Mouse (Mus musculus) embryo, embryonic 11.5 days (tissue): ENCODE results near the gene Dmkn.
"Not testable (repeated sequence)": the region's sequence is repeated elsewhere in the genome, so short reads cannot be mapped to it uniquely, and the experiment has no call there.

Experiments used
- DNase-seq: peaks from one replicate; pipeline ENCODE4 v3.0.0-alpha.2; 2012; ENCODE audit warnings: low read depth, low spot score

The Dmkn gene

GRCm38 (mm10) chr7:30763456-30763855 is at the start of gene Dmkn:
Dmkn (plus strand) TSS chr7:30763756.
- DNase-seq = no peak

GRCm38 (mm10) chr7:30717006-30717715 is 46.4 kb upstream of the Dmkn start:
- peak; percentile 75 for DNase-seq

DNA sequence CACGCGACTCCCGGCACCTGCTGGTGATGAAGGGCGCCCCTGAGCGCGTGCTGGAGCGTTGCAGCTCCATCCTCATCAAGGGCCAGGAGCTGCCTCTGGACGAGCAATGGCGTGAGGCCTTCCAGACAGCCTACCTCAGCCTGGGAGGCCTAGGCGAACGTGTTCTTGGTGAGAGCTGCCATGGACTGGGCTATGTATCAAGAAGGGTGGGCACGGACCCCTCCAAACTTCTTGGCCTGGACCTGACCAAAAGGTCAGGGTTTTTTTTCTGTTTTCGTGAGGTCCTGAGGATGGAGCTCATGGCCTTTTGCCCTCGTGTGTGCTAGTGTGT is 45.9 kb upstream of the Dmkn start:
- DNase-seq = no peak

DNA sequence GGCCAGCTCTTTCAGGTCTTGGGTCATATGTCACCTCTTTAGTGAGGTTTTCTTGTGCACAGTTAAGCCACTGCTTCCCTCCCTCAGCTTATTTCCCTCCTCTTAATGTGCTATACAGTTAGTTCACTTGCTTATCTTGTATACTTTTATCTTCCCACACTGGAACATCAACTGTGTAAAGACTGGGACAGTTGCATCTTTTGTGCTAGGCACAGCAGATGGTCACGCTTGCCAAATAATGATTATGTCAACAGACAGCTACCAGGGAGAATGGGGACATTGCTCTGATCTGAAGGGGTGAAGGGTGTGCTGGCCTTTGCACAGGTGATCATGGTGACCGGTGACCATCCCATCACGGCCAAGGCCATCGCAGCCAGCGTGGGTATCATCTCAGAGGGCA is 43.9 kb upstream of the Dmkn start:
- DNase-seq = no peak

DNA sequence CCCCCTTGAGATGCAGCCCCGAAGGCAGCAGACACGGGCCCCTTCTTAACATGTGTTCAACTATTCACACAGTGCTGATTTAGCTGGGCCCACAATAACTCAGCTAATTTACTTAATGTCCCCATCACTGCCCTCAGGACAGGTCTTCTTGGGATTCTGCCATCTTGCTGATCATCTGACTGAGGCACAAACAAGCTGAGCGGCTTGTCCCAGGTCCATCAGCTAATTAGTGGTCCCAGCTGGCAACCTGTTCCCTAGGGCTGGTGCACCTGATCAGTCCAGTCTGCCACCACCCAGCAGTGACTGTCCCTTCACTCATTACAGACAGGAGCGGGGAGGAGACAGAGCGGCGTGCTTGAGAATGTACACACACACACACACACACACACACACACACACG is 42.3 kb upstream of the Dmkn start:
- no peak for DNase-seq

DNA sequence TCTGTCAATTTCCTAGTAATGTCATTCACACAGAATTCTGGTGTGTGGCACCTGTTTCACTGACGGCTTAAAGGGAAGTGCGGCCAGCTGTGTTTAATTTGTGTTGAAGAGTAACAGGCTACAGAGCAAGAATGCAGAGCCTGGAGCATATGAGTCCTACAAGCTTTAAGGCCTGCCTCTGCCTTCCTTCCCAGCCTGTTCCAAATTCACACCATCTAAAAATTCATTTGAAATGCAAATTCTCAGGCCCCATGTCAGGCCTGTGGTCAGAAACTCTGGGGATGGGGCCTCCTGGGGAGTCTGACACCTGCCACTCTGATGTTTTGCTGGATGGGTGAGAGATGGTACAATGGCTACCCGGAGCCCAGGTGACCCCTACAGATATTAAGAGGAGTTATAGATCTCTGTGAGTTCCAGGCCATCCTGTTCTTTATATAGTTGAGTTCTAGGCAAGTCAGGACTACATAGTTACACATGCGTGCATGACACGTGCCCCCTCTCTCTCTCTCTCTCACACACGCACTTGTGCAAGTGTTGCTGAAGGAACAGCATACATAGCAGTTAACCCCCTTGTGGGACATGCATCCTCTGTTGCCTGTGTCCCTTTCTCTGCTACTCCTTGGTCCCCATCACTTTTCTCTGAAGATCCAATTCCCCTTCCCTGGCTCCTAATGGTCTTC is 40.1 kb upstream of the Dmkn start:
- no peak for DNase-seq

DNA sequence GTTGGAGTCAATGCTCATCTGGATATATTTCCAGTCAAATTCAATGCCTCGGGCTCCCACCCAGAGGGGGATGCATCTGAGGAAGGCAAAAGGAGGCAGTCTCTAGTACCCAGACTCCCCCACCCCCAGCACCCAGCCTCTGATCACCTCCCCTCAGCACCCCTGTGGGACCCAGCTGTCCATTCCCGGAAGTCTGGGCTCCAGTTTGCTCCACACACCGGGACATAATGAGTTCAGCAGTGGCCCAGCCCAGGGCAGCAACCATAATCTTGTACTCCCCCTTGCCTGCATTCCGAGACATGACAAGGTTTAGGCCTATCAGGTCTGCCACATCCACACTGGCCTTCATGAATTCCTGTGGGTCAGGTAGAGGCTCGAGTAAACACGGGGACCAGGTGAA is 35.3 kb upstream of the Dmkn start:
- no peak for DNase-seq

- DNase-seq = peak; percentile 5
Measured at GRCm38 (mm10) chr7:30728739-30729395, 34.7 kb upstream of the Dmkn start.

- DNase-seq = peak; percentile 92
Measured at GRCm38 (mm10) chr7:30729396-30730063, 34.0 kb upstream of the Dmkn start, which contains the start of gene Tmem147. Tmem147 (minus strand) TSS chr7:30729540.

DNA sequence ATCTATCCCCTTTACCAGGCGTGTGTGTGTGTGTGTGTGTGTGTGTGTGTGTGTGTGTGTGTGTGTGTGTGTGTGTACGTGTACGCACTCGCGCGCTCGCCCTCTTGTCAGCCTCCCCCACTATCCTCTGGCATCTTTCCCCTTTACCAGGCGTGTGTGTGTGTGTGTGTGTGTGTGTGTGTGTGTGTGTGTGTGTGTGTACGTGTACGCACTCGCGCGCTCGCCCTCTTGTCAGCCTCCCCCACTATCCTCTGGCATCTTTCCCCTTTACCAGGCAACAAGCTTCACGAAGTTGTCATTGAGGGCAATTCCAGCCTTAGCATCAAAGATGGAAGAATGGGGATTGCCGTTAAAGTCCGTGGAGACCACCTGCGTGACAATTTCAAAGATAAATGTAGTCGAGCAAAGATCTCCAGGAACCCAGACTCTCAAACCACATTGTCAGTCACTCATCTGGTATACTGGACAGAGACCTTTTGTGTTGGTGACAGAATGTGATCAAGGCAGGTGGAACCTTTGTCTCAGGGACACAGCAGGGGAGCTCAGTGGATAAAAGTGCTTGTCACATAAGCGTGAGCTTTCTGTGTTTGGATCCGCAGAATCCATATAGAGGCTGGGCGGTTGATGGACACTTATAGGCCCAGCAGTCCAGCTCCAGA is 33.4 kb upstream of the Dmkn start:
- DNase-seq = not testable (repeated sequence)

- no peak for DNase-seq
Measured at GRCm38 (mm10) chr7:30736211-30736610, 27.3 kb upstream of the Dmkn start.

DNA sequence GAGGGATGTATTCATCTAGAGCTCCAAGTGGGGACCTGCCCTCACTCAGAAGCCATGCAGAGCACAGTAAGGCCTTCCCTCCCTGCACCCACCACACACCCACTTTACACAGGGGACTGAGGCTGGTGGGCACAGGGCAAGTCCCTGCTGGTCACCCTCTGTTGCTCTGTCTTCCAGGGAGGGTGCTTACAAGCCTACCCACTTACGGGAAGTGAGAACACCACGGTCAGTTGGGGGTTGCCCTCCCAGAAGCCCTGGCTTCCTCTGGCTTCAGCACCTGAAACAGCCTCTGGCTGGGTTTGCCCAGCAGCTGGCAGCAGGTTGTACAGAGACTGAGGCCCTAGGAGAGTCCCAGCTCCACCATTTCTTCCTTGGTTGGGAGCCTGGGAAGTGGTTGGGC is 21.0 kb upstream of the Dmkn start:
- not testable (repeated sequence) for DNase-seq

- not testable (repeated sequence) for DNase-seq
Measured at GRCm38 (mm10) chr7:30743617-30744016, 19.9 kb upstream of the Dmkn start, which contains the start of gene Gapdhs. Gapdhs (minus strand) TSS chr7:30743681.

DNA sequence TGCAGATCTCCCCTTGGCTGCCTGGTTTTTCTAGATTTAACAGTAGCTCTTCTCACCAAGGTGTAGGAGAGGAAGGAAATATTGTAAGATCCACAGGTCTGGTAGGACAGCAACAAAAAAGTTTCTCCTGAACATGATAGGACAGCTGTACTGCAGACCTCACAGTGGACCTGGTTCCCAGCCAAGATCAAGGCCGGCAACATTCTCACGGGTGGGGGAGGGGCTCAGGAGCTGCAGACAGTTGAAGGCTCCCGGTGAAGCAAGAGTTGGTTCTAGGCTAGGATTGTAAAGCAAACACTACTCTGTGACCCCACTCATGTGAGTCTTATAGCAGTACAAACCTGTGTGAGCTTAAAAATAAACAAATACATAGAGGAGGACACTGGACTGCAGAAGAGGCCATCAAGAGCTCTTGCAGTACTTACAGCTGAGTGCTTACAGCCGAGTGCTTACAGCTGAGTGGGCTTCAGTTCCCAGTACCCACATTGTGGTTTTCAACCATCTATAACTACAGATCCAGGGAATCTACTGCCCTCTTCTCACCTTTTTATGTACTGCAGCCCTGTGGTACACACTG is 19.4 kb upstream of the Dmkn start:
- DNase-seq = no peak

DNA sequence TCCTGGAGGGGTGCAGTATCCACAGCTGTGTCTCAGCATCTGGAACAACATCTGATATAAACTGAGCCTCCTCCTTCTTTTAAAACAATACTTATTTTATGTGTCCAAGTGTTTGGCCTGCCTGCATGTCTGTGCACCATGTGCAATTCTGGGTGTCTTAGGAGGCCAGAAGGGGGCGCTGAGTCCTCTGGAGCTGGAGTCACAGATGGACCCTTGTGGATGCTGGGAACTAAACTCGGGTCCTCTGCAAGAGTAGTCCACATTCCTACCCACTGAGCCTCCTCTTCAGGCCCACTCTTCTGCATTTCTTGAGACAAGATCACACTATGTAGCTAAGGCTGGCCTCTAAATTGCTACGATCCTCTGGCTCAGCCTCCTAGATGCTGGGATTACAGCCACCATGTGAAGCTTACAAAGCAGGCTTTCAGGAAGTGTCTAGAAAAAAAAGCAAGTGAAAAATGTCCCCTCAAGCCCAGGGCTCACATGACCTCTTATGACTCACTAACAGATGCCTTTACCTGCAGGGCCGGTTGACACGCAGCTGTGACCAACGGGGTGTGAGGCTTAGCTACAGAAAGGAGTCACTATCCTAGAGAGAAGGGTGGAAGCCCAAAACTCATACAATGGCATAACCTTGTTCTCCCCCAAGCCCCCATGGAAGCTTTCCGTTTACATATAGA is 15.9 kb upstream of the Dmkn start:
- DNase-seq = no peak

DNA sequence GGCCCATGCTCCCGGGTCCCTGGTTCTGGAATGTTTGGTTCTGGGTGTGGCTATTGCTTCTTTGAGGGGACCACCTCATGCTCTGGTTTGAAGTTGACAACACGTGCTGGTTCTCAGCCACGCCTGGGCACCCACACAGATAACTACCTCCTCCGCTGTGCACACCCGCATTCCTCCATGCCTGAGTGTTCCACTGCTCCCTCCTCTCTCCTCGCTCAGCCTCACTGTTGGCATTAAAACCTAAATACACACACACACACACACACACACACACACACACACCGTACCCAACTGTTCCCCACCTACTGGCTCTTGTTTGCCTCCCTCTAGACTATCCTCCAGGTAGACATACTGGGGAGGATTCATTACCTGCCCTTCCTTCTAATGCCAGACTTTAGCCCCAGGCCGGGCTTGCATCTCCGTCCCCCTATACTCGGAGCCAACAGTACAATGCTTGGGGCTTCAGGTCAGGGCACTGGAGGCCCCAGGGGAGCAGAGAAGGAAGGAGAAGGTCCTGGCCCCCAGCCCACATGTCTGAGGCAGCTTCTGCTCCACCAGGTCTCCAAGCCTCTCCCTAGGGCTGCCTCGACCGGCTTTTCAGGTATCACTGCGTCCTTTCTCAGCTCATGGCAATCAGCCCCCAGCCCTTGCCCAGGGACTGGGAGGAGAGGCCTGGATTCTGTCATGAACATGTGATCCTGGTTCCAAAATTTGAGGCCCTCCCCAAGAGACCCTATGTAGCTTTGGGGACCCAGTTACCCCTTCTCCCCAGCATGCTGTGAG is 13.5 kb upstream of the Dmkn start:
- DNase-seq = no peak

- no peak for DNase-seq
Measured at GRCm38 (mm10) chr7:30751086-30751669, 12.4 kb upstream of the Dmkn start, which contains the start of gene Sbsn. Sbsn (plus strand) TSS chr7:30751471.

DNA sequence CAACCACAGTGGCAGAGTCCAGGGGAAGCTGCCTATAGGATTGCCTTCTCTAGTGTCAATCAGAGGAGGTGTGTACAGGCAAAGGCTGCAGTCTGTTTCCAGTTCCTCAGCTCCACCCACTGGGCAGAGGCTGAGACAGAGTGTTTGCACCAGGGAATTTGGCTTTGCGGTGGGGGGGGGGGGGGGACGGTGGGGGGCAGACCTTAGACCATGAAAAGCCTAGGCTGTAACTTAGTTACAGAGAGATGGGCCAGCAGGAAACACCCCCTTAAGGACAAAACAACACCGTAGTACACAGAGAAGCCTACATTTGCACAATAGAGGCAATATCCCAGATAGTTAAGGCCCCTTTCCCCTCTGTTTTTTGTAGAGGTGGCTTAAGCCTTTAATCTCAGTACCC is 6.6 kb upstream of the Dmkn start:
- no peak for DNase-seq

- no peak for DNase-seq
Measured at GRCm38 (mm10) chr7:30758853-30759252, 4.7 kb upstream of the Dmkn start.
